22 mouse cellular contexts compared by ENCODE assay signal in the genomic region with DNA sequence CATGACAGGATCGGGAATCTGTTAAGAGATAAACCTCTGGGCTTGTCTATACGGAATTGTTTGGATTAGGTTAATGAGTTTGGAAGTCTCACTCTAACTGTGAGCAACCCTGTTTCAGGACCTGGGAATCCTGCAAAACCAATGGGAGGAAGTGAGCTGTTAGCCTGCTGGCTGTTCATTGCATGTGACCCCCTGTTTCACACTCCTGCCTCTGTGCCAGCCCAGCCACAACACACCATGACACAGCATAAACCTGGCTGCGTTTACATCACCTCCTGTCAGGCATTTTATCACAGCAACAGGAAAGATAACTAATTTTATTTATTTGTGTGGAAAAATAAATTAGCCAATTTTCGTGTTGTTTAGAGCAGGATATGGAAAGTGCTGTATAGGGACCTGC.
"Had no signal": no experiment of that assay in that cellular context is flagged by ENCODE, and none has a peak within 500 bp of the region (broad histone marks: within the 10 kb centered on the region; RNA-seq: fewer than 3 reads in every experiment).

No protein-coding gene starts in this region.

- H3K9me3 ChIP-seq: liver, embryonic 15.5 days; lung, embryonic 15.5 days; midbrain, embryonic 10.5 days; midbrain, embryonic 12.5 days; neural tube, embryonic 12.5 days had no signal

- H3K27me3 ChIP-seq: liver, embryonic 15.5 days; lung, embryonic 15.5 days; midbrain, embryonic 12.5 days; neural tube, embryonic 12.5 days had no signal

- H3K4me1 ChIP-seq: liver, embryonic 15.5 days; lung, embryonic 15.5 days; midbrain, embryonic 10.5 days; midbrain, embryonic 12.5 days; neural tube, embryonic 12.5 days had no signal

- H3K27ac ChIP-seq: liver, embryonic 15.5 days; lung, embryonic 15.5 days; macrophage; midbrain, embryonic 10.5 days; midbrain, embryonic 12.5 days; neural tube, embryonic 12.5 days had no signal

- H3K36me3 ChIP-seq: liver, embryonic 15.5 days; lung, embryonic 15.5 days; midbrain, embryonic 10.5 days; midbrain, embryonic 12.5 days; neural tube, embryonic 12.5 days had no signal

- DNase-seq: liver, postnatal 0 days; lung, adult 2 months; lung, postnatal 14 days; lung, postnatal 36 days; midbrain, embryonic 14.5 days; retina, postnatal 1 day; right cerebral cortex, adult 18-20 months; right cerebral cortex, postnatal 25 days; right cerebral cortex, postnatal 4 days; spleen, adult 18-20 months; thymus, adult 2 months; thymus, postnatal 25 days; thymus, postnatal 4 days had no signal

- H3K9ac ChIP-seq: liver, embryonic 15.5 days; liver, postnatal 0 days; lung, embryonic 15.5 days; midbrain, embryonic 12.5 days; neural tube, embryonic 12.5 days had no signal

- H3K4me2 ChIP-seq: liver, embryonic 15.5 days; lung, embryonic 15.5 days; midbrain, embryonic 12.5 days; neural tube, embryonic 12.5 days had no signal

- ATAC-seq: liver, postnatal 0 days; lung, postnatal 0 days; midbrain, embryonic 16.5 days had no signal

- H3K4me3 ChIP-seq: liver, embryonic 15.5 days; lung, embryonic 15.5 days; midbrain, embryonic 10.5 days; midbrain, embryonic 12.5 days; myocyte; neural tube, embryonic 12.5 days had no signal
